Mouse (Mus musculus) cerebellum, adult 2 months (tissue): ENCODE measurements around the gene Manba.

ENCODE experiments used
- CTCF ChIP-seq: fragments of 200-500 bp; IDR thresholded peaks from 2 replicates; pipeline ENCODE4 v1.5.1; 2011; ENCODE audit warnings: low read depth, mild to moderate bottlenecking, control low read depth, low read length, moderate library complexity, borderline replicate concordance; ENCODE audit not compliant: insufficient read depth
- POLR2A ChIP-seq: fragments of 200-500 bp; IDR thresholded peaks from 2 replicates; pipeline ENCODE4 v1.6.1; 2011; ENCODE audit warnings: low read length, control low read depth, borderline replicate concordance; ENCODE audit not compliant: insufficient read depth

DNA sequence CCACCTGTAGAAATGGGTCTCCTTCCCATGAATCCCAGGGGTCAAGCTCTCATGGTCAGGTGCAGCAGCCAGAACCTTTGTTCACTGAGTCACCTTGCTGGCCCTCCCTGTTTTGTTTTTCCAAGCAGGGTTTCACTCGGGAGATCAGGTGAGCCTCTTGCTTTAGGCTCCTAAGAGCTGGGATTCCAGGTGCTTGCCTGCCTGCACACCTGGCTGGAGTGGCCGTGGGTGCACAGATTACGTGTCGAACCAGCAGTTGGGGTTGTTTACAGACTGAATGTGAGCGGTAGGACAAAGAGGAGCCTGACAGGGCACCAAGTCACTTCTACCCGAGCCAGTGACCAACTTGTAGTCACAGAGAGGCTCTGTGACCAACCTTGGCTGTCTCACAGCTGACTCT lies 5.7 kb downstream of the Manba start:
- TF ChIP-seq POLR2A (no peak), CTCF (no peak)
